Mouse (Mus musculus): ENCODE measurements at regions not wholly inside any gene's neighbourhood (a gene's known extent, or its start where the extent isn't known, plus 50 kb on each side); places are given as distances from the start of the nearest gene placed in this dataset.

DNA sequence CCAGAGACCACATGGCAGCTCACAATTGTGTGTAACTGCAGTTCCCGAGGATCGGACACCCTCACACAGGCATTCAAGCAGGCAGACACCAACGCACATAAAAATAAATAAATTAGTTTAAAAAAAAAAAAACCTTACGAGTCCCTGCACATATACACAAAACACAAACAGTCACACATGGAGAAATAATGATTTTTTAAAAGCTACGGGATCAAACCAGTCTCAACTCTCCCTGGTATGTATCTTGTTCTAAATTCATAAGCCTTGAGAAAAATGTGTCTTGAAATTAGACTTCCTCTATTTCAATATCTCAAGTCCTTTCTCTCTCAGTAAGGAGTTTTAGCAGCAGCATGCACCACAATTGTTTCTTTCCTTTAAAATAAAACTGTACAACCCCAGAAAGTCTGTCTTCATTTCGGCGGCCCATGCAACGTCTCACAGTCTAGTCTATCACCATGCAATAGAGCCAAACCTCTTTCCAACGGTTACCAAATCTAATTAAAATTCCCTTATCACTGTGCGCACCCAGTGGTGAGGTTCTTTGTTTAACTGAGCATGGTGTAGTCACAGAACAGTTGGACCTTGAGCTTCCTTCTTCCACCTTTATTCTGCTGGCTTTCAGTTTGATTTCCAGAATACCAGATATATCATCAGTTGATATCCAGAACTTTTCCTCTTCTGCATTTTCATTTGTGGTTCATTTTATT lies 86.8 kb upstream of the Gm47985 start:
- Histone ChIP-seq H3K4me3 (peak overlapping the region; percentile 44), H3K27me3 (replicated peaks) (no peaks in the 10 kb centered on the region), H3K27ac (peak overlapping the region; percentile 98), H3K36me3 (no peaks in the 10 kb centered on the region), H3K4me1 (peaks cover 79% of the 10 kb centered on the region), H3K9ac (peak overlapping the region; percentile 65), H3K4me2 (peak overlapping the region; percentile 76), H3K9me3 (replicated peaks) (peaks cover 7% of the 10 kb centered on the region; the same call in 1 of the 2 replicates)
- 37% methylated on average over 10 of the region's 10 CpGs for WGBS (ENCODE audit: insufficient replicate concordance)
- peak; percentile 77 for ATAC-seq

- Histone ChIP-seq H3K27ac (peak overlapping the region; percentile 98), H3K4me2 (peak overlapping the region; percentile 76), H3K9ac (peak overlapping the region; percentile 65), H3K9me3 (replicated peaks) (peaks cover 9% of the 10 kb centered on the region; the same call in 1 of the 2 replicates), H3K27me3 (replicated peaks) (no peaks in the 10 kb centered on the region), H3K4me1 (peaks cover 85% of the 10 kb centered on the region), H3K36me3 (no peaks in the 10 kb centered on the region), H3K4me3 (peak overlapping the region; percentile 44)
- peak; percentile 88 for ATAC-seq
- 1% methylated on average over 9 of the region's 9 CpGs for WGBS (ENCODE audit: insufficient replicate concordance)
These were observed 86.3 kb upstream of the Gm47985 start for GRCm38 (mm10) chr1:151096079-151096478.

GRCm38 (mm10) chr1:151097506-151097905 lies 84.8 kb upstream of the Gm47985 start:
- H3K27ac ChIP-seq, result peak overlapping the region; percentile 84
- H3K36me3 ChIP-seq, result no peaks in the 10 kb centered on the region
- H3K9me3 ChIP-seq (replicated peaks), result peaks cover 9% of the 10 kb centered on the region; the same call in 1 of the 2 replicates
- no peak overlapping the region for H3K4me3 ChIP-seq
- ATAC-seq, result no peak
- peaks cover 94% of the 10 kb centered on the region for H3K4me1 ChIP-seq
- H3K9ac ChIP-seq, result peak overlapping the region; percentile 29; the same call in 1 of the 2 replicates
- no peaks in the 10 kb centered on the region for H3K27me3 ChIP-seq (replicated peaks)
- no peak overlapping the region for H3K4me2 ChIP-seq
- 65% methylated on average over 1 of the region's 1 CpGs for WGBS (ENCODE audit: insufficient replicate concordance)

- no peak overlapping the region for H3K4me2 ChIP-seq
- WGBS (ENCODE audit: insufficient replicate concordance), result 56% methylated on average over 1 of the region's 1 CpGs
- peaks cover 97% of the 10 kb centered on the region for H3K4me1 ChIP-seq
- H3K27me3 ChIP-seq (replicated peaks), result no peaks in the 10 kb centered on the region
- ATAC-seq, result peak; percentile 49
- H3K27ac ChIP-seq, result peak overlapping the region; percentile 91
- peaks cover 9% of the 10 kb centered on the region; the same call in 1 of the 2 replicates for H3K9me3 ChIP-seq (replicated peaks)
- H3K9ac ChIP-seq, result no peak overlapping the region; the same call in 1 of the 2 replicates
- no peaks in the 10 kb centered on the region for H3K36me3 ChIP-seq
- no peak overlapping the region for H3K4me3 ChIP-seq
These were observed 83.6 kb upstream of the Gm47985 start for GRCm38 (mm10) chr1:151098763-151099162.

GRCm38 (mm10) chr1:151100565-151101483 lies 81.5 kb upstream of the Gm47985 start:
- H3K36me3 ChIP-seq, result no peaks in the 10 kb centered on the region
- WGBS (ENCODE audit: insufficient replicate concordance), result 77% methylated on average over 12 of the region's 12 CpGs
- peaks cover 9% of the 10 kb centered on the region; the same call in 1 of the 2 replicates for H3K9me3 ChIP-seq (replicated peaks)
- H3K27me3 ChIP-seq (replicated peaks), result no peaks in the 10 kb centered on the region
- H3K27ac ChIP-seq, result peak overlapping the region; percentile 91
- no peak overlapping the region for H3K4me3 ChIP-seq
- H3K4me1 ChIP-seq, result peaks cover 93% of the 10 kb centered on the region
- peak overlapping the region; percentile 2; the same call in 1 of the 2 replicates for H3K4me2 ChIP-seq
- ATAC-seq, result peak; percentile 38
- peak overlapping the region; percentile 28; the same call in 1 of the 2 replicates for H3K9ac ChIP-seq

- WGBS (ENCODE audit: insufficient replicate concordance), result 36% methylated on average over 1 of the region's 1 CpGs
- peaks cover 93% of the 10 kb centered on the region for H3K4me1 ChIP-seq
- H3K27ac ChIP-seq, result peak overlapping the region; percentile 91
- H3K4me2 ChIP-seq, result peak overlapping the region; percentile 48
- peak; percentile 93 for ATAC-seq
- H3K9ac ChIP-seq, result peak overlapping the region; percentile 41
- no peaks in the 10 kb centered on the region for H3K27me3 ChIP-seq (replicated peaks)
- H3K9me3 ChIP-seq (replicated peaks), result peaks cover 9% of the 10 kb centered on the region; the same call in 1 of the 2 replicates
- H3K36me3 ChIP-seq, result no peaks in the 10 kb centered on the region
- H3K4me3 ChIP-seq, result no peak overlapping the region
These were observed 80.8 kb upstream of the Gm47985 start for GRCm38 (mm10) chr1:151101516-151101915.

GRCm38 (mm10) chr1:151102061-151102460 lies 80.3 kb upstream of the Gm47985 start:
- peaks cover 9% of the 10 kb centered on the region; the same call in 1 of the 2 replicates for H3K9me3 ChIP-seq (replicated peaks)
- H3K9ac ChIP-seq, result peak overlapping the region; percentile 41
- H3K4me2 ChIP-seq, result peak overlapping the region; percentile 48
- H3K4me1 ChIP-seq, result peaks cover 90% of the 10 kb centered on the region
- WGBS (ENCODE audit: insufficient replicate concordance), result 25% methylated on average over 3 of the region's 3 CpGs
- H3K27me3 ChIP-seq (replicated peaks), result no peaks in the 10 kb centered on the region
- ATAC-seq, result peak; percentile 38; the same call in 1 of the 2 replicates
- H3K27ac ChIP-seq, result peak overlapping the region; percentile 91
- no peaks in the 10 kb centered on the region for H3K36me3 ChIP-seq
- H3K4me3 ChIP-seq, result no peak overlapping the region

DNA sequence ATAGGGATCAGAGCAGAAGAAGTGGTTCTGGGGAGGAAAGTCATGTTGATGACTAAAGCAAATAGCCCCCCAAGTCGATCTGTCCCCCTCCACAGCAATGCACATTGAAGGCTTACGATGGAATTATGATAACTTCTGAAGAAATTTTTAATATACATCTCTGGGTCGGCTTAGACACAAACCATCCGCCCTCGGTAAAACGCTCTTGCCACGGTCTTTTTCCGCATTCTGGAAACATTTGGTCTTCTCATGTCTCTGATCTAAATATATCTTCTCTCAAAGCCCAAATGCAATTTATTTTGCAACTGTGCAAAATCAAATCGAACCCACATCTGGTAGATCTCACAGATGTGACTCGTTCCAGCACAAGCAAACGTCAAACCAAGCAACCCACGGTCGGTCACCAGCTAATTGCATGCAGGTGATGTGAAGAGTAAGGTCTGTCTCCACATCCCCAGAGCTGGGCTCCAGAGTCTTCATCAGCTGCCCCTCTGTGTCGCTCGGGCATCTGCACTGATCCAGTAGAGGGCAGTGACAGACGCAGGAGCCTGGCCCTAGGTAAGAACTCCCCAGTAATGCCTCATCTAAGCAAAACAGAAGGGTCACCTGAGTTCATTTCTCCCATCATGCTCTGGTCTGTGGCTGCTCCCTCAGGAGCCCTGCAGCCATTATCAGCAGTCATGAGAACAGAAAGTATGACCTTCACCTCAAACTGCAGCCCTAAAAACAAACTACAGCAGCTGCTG lies 79.5 kb upstream of the Gm47985 start:
- Histone ChIP-seq H3K4me1 (peaks cover 83% of the 10 kb centered on the region), H3K4me2 (no peak overlapping the region), H3K27ac (peak overlapping the region; percentile 91), H3K27me3 (replicated peaks) (0 out of 2 replicates have a peak, but pooled peaks cover 4% of the 10 kb centered on the region), H3K9me3 (replicated peaks) (peaks cover 9% of the 10 kb centered on the region; the same call in 1 of the 2 replicates), H3K4me3 (no peak overlapping the region), H3K36me3 (no peaks in the 10 kb centered on the region), H3K9ac (0 out of 2 replicates have a peak overlapping the region, but pooled peaks have one; percentile 41)
- 0 out of 2 replicates have a peak, but pooled peaks have one; percentile 11 for ATAC-seq
- WGBS (ENCODE audit: insufficient replicate concordance), result 81% methylated on average over 16 of the region's 16 CpGs

DNA sequence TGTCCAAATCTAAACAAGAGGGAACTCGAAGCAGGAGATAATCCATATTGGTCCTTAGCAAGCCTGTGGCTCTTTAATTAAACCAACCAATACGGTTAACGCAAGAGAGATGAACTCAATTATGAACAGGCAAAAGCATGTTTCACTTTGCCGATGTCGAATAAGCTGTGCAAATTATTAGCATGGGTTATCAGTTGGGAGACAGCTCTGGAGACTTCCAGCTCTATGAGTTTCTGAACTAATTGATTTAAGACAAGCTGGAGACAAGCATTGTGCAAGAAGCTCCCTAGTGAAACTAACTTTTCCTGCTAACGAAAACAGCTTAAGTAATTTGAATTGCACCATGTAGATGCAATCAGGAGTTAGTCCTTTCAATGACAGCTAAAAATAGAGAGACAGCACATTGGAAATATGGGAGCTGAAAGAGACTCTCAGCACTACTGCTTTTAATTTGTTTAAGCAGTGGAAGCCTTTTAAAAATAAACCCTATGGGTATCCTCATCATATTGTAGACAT lies 78.8 kb upstream of the Gm47985 start:
- peaks cover 75% of the 10 kb centered on the region for H3K4me1 ChIP-seq
- 0 out of 2 replicates have a peak, but pooled peaks cover 4% of the 10 kb centered on the region for H3K27me3 ChIP-seq (replicated peaks)
- H3K9ac ChIP-seq, result 0 out of 2 replicates have a peak overlapping the region, but pooled peaks have one; percentile 24
- ATAC-seq, result no peak
- H3K4me3 ChIP-seq, result no peak overlapping the region
- no peak overlapping the region for H3K4me2 ChIP-seq
- WGBS (ENCODE audit: insufficient replicate concordance), result 69% methylated on average over 6 of the region's 6 CpGs
- peak overlapping the region; percentile 91 for H3K27ac ChIP-seq
- H3K36me3 ChIP-seq, result no peaks in the 10 kb centered on the region
- peaks cover 9% of the 10 kb centered on the region; the same call in 1 of the 2 replicates for H3K9me3 ChIP-seq (replicated peaks)

DNA sequence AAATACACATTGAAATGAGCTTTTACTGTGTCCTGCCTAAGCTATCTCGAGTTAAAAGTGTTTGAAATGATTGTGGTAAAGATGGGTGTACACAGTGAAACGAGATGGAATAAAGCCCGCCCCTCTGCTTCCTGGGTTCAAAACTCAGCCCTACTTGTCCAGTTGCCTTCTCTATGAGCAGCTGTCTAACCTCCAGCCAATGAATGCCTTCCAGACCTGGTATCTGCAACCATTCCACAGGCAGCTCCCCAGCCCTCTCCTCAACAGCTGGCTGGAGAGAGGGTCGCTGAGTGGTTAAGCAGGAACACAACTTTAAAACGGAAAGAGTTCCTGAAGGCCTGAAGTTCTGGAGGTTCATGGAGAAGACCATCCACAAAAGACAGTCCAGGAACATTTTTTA lies 78.0 kb upstream of the Gm47985 start:
- Histone ChIP-seq H3K4me3 (no peak overlapping the region), H3K9ac (no peak overlapping the region), H3K4me1 (peaks cover 67% of the 10 kb centered on the region), H3K9me3 (replicated peaks) (peaks cover 9% of the 10 kb centered on the region; the same call in 1 of the 2 replicates), H3K36me3 (no peaks in the 10 kb centered on the region), H3K27ac (no peak overlapping the region), H3K27me3 (replicated peaks) (peaks cover 8% of the 10 kb centered on the region; the same call in 1 of the 2 replicates), H3K4me2 (no peak overlapping the region)
- WGBS (ENCODE audit: insufficient replicate concordance), result 66% methylated on average over 5 of the region's 5 CpGs
- no peak for ATAC-seq

DNA sequence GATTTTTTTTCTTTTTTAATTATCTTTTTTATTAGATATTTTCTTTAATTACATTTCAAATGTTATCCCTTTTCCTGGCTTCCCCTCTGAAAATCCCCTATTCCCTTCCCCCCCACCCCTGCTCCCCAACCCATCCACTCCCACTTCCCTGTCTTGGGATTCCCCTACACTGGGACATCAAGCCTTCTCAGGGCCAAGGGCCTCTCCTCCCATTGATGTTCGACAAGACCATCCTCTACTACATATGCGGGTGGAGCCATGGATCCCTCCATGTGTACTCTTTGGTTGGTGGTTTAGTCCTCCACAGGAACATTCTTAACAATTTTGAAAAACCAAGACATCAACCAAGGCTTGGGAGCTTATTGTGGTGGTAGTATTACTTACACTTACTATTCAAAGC lies 77.5 kb upstream of the Gm47985 start:
- H3K9me3 ChIP-seq (replicated peaks), result peaks cover 8% of the 10 kb centered on the region; the same call in 1 of the 2 replicates
- H3K9ac ChIP-seq, result no peak overlapping the region
- H3K4me1 ChIP-seq, result peaks cover 63% of the 10 kb centered on the region
- H3K4me2 ChIP-seq, result no peak overlapping the region
- 70% methylated on average over 2 of the region's 2 CpGs for WGBS (ENCODE audit: insufficient replicate concordance)
- no peak overlapping the region for H3K4me3 ChIP-seq
- H3K36me3 ChIP-seq, result no peaks in the 10 kb centered on the region
- ATAC-seq, result no peak
- H3K27ac ChIP-seq, result no peak overlapping the region
- peaks cover 9% of the 10 kb centered on the region; the same call in 1 of the 2 replicates for H3K27me3 ChIP-seq (replicated peaks)

Measured in liver, embryonic 12.5 days (tissue).